Mouse (Mus musculus) stomach, embryonic 14.5 days (tissue): Measurements from ENCODE around the gene Galnt10. TPM values are rescaled to one million over a fixed set of nuclear protein-coding genes. Genes with fewer than 3 reads are reported as not detected.

Source experiments
- ATAC-seq: fragments of 200-750 bp; cut with Nextera tagmentation; 2 replicates; pipeline ENCODE4 v1.8.0; 2017; ENCODE audit warnings: low read depth, moderate TSS enrichment; ENCODE audit not compliant: insufficient number of reproducible peaks, insufficient read depth, low FRiP score
- H3K27ac ChIP-seq: fragments of 300-500 bp; sonication (generic); 2 replicates; pipeline ENCODE4 v1.5.1; 2014; ENCODE audit warnings: mild to moderate bottlenecking, low read length, moderate library complexity, mixed read lengths
- H3K27me3 ChIP-seq: fragments of 300-500 bp; sonication (generic); 2 replicates; pipeline ENCODE4 v1.6.1; 2014; ENCODE audit warnings: low read length, control low read depth, mixed read lengths; ENCODE audit not compliant: control insufficient read depth, insufficient read depth
- H3K36me3 ChIP-seq: fragments of 300-500 bp; sonication (generic); 2 replicates; pipeline ENCODE4 v1.6.1; 2014; ENCODE audit warnings: mild to moderate bottlenecking, control low read depth, low read length, moderate library complexity, mixed read lengths; ENCODE audit not compliant: control insufficient read depth, insufficient read depth
- H3K4me1 ChIP-seq: fragments of 300-500 bp; sonication (generic); 2 replicates; pipeline ENCODE4 v1.6.1; 2014; ENCODE audit warnings: low read length, control low read depth, mixed read lengths; ENCODE audit not compliant: control insufficient read depth, insufficient read depth
- H3K4me2 ChIP-seq: fragments of 300-500 bp; sonication (generic); replicated peaks from 2 replicates; pipeline ENCODE4 v1.6.1; 2014; ENCODE audit warnings: low read depth, low read length, control low read depth
- H3K4me3 ChIP-seq: fragments of 300-500 bp; sonication (generic); 2 replicates; pipeline ENCODE4 v1.5.1; 2014; ENCODE audit warnings: low read depth, low read length, control low read depth
- H3K9ac ChIP-seq: fragments of 300-500 bp; sonication (generic); replicated peaks from 2 replicates; pipeline ENCODE4 v1.6.1; 2014; ENCODE audit warnings: low read depth, mild to moderate bottlenecking, control low read depth, low read length, moderate library complexity, mixed read lengths
- H3K9me3 ChIP-seq: fragments of 300-500 bp; sonication (generic); 2 replicates; pipeline ENCODE4 v1.6.1; 2016; ENCODE audit warnings: low read depth, low read length, control low read depth; ENCODE audit not compliant: control insufficient read depth
- WGBS: fragments of 180-500 bp; shearing (Covaris S2); extraction: QIAGEN DNeasy Blood & Tissue Kit; methylation state at CpG from one replicate; pipeline ENCODE4 v1.1.7; 2014; 5-methylcytosine and 5-hydroxymethylcytosine counted together
- polyA plus RNA-seq: library from polyadenylated mRNA; unstranded; fragments of >200 nt; fragmentation: Nextera tagmentation; extraction: Ambion mirVana; gene quantifications from 2 replicates; pipeline ENCODE4 v1.2.1, GENCODE M21; 2014

Galnt10 gene
- polyA plus RNA-seq, 1 experiment from 2014 or later: 8.4 TPM

DNA sequence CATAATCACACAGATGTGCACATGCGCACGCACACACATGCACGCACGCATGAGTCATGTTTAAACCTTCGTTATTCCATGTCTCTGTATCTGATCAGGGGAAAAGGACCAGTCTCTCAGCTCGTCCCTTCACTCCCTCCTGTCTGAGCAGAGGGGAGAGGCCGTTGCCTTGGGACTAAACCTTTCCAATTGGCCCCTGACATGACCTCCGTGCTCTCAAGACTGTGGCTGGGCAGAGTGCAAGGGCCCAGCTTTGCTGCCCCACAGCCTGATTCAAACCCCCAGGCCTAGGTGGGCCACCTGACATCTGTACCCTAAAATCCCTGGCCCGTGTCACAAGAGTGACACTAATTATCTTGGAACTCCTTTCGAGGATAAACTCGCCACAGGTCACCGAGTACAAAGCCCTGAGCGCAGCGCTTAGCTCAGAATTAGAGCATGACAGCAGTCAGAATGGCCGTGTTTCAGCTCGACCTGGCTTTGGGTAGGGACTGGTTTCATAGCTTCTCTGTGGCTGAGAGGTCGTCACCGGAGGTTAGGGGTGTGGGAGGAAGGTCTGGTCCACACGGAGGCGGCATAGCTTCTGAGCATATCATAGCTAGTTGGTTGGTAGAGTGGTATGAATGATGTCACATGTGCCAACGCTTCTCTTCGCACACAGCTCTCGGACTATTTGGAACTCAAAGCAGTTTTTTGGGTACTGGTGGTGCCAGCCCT, 7.1 kb downstream of the Galnt10 start:
- no peaks in the 10 kb centered on the region for H3K27me3 ChIP-seq
- H3K4me2 ChIP-seq: no peak overlapping the region
- WGBS: 87% methylated on average over 23 of the region's 23 CpGs
- H3K4me3 ChIP-seq: no peak overlapping the region
- H3K9ac ChIP-seq: no peak overlapping the region
- H3K36me3 ChIP-seq: no peaks in the 10 kb centered on the region
- peaks cover 45% of the 10 kb centered on the region for H3K4me1 ChIP-seq
- H3K27ac ChIP-seq: no peak overlapping the region; the same call in 1 of the 2 replicates
- ATAC-seq: no peak
- no peaks in the 10 kb centered on the region for H3K9me3 ChIP-seq

DNA sequence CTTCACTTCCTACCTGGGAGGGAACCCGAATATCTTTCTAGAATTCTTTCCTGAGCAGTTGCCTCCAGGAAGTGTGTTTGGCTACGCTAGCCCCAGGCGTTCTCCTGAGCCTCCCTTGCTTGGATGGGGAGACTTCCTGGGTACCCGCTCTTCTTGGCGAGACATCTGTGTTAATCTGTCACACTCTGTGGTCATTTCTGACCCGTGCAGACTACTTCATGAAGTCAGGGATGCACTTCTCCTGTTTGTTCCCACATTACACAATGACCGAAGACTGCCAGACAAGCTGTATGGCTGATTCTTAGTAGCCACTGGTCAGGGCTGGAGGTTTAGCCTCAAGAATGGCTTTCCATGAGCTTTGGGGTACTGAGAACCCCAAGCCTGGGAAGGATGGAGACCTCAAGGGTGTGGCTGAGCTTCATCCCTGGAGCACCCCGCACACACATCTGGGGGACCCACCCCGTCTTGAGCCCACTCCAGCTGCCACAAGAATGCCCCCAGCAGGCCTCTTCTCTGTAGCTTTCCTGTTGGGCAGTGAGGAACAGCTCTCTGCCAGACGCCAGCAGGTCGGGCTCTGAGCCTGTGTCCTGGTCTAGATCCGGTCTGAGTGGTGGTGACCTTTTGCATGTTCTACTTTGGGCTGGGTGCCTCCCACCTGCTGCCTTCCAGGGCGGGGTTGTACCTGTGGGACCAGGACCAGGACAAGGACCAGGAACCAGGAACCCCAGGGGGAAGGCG, 7.8 kb downstream of the Galnt10 start:
- WGBS: 90% methylated on average over 14 of the region's 14 CpGs
- Histone ChIP-seq H3K27me3 (no peaks in the 10 kb centered on the region), H3K36me3 (no peaks in the 10 kb centered on the region), H3K4me1 (peaks cover 45% of the 10 kb centered on the region), H3K9me3 (no peaks in the 10 kb centered on the region), H3K9ac (no peak overlapping the region), H3K4me3 (no peak overlapping the region), H3K4me2 (no peak overlapping the region), H3K27ac (no peak overlapping the region)
- no peak for ATAC-seq

DNA sequence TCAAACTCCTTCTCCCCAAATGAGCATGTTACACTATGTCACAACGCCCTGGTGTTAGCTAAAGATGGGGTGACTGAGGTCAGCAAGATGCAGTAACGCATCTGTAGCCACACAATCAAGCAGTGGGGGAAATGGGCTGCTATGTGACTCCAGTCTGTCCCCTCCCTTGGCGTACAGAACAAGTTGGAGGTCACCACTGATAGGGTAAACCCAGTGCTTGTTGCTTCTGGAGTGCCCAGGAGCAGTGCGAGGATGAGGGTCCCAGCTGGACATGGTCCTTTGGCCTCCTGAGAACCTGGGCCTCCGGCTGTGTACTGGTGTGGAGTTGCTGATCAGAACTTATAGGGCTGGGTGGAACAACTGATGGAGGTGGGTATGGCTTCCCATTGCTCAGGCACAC, 8.6 kb downstream of the Galnt10 start:
- 83% methylated on average over 5 of the region's 5 CpGs for WGBS
- no peak overlapping the region for H3K27ac ChIP-seq

DNA sequence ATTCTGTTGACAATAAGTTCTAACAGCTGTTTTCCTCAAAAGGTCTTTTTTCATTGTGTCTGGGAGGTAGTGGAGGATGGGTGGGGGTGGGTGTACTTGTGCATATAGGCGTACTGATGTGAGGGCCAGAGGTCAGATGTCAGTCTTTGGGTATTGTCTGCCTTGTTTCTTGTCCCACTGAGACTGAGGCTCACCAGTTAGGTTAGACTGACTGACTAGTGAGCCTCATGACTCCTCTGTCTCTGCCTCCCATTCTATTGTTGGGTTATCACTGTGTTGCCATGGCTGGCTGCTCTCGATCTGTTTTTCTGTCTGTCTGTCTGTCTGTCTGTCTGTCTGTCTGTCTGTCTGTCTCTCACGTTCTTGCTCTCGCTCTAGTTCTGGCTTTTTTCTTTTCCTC, 9.1 kb downstream of the Galnt10 start:
- Histone ChIP-seq H3K4me2 (no peak overlapping the region), H3K27me3 (no peaks in the 10 kb centered on the region), H3K36me3 (no peaks in the 10 kb centered on the region), H3K4me3 (no peak overlapping the region), H3K9me3 (no peaks in the 10 kb centered on the region), H3K4me1 (peaks cover 45% of the 10 kb centered on the region), H3K27ac (no peak overlapping the region), H3K9ac (no peak overlapping the region)
- ATAC-seq: no peak
- WGBS: 50% methylated on average over 4 of the region's 4 CpGs

More for the DNA sequence above, 8.6 kb downstream of the Galnt10 start:
- H3K27me3 ChIP-seq: no peaks in the 10 kb centered on the region
- H3K36me3 ChIP-seq: no peaks in the 10 kb centered on the region
- no peak overlapping the region for H3K4me2 ChIP-seq
- H3K4me3 ChIP-seq: no peak overlapping the region
- H3K9me3 ChIP-seq: no peaks in the 10 kb centered on the region
- H3K9ac ChIP-seq: no peak overlapping the region
- ATAC-seq: no peak
- H3K4me1 ChIP-seq: peaks cover 45% of the 10 kb centered on the region

DNA sequence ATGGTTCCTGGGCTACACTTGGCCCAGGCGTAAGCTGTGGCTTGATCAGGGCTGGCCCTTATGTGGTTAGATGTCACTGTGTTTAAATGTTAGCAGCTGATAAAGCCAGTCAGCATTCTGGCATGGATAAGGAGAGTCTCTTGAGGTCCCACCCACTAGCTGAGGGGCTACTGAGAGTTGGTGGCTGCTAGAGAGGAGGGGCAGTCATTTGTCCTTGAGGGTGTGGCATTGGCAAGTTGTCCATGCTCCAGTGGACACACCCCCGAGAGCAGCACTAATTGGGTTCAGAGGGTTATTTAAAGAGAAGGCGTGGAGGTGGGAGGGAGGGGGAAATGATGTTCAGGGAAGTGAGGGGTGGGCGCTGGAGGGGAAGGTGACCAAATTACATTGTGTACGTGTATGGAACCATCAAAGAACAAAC, 9.7 kb downstream of the Galnt10 start:
- no peak overlapping the region for H3K4me2 ChIP-seq
- H3K36me3 ChIP-seq: no peaks in the 10 kb centered on the region
- H3K9me3 ChIP-seq: no peaks in the 10 kb centered on the region
- H3K9ac ChIP-seq: no peak overlapping the region
- H3K27me3 ChIP-seq: no peaks in the 10 kb centered on the region
- WGBS: 47% methylated on average over 5 of the region's 5 CpGs
- no peak overlapping the region for H3K4me3 ChIP-seq
- H3K4me1 ChIP-seq: peaks cover 45% of the 10 kb centered on the region
- no peak overlapping the region for H3K27ac ChIP-seq
- ATAC-seq: peak; percentile 73; the same call in 1 of the 2 replicates

DNA sequence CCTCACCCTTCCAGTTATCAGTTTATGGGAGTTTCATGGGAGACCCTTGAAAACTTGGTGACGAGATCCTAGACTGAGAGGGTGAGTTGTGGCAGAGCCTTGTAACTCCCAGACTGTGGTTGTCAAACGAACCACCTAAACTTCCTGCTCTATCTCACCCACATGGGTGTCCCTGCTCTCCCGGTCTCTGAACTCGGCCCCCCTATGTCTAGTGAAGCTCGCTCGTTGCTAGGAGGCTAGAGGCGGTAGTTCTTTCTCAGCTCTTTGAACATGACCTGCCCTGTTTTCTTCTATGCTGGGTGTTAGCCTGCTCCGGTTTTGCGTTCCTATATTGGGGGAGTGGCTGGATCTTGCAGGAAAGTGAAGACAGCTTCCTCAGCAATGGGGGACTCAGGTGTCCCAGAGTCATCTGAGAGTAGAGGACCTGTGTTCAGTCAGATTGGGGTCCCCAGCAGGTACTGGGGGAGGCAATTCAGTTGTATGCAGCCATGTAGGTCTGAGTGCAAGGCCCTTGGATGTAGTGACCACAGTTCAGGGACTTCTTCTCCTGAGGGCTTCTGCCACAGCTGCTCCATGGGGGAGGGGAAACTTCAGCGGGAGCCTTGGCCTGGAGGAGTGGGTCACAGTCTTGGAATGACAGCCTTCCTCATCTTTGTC, 10.6 kb downstream of the Galnt10 start:
- no peak overlapping the region for H3K4me3 ChIP-seq
- no peak overlapping the region for H3K4me2 ChIP-seq
- H3K4me1 ChIP-seq: peaks cover 42% of the 10 kb centered on the region
- H3K9me3 ChIP-seq: no peaks in the 10 kb centered on the region
- no peak overlapping the region for H3K9ac ChIP-seq
- no peaks in the 10 kb centered on the region for H3K27me3 ChIP-seq
- no peak for ATAC-seq
- H3K27ac ChIP-seq: no peak overlapping the region
- WGBS: 51% methylated on average over 10 of the region's 10 CpGs
- H3K36me3 ChIP-seq: no peaks in the 10 kb centered on the region

DNA sequence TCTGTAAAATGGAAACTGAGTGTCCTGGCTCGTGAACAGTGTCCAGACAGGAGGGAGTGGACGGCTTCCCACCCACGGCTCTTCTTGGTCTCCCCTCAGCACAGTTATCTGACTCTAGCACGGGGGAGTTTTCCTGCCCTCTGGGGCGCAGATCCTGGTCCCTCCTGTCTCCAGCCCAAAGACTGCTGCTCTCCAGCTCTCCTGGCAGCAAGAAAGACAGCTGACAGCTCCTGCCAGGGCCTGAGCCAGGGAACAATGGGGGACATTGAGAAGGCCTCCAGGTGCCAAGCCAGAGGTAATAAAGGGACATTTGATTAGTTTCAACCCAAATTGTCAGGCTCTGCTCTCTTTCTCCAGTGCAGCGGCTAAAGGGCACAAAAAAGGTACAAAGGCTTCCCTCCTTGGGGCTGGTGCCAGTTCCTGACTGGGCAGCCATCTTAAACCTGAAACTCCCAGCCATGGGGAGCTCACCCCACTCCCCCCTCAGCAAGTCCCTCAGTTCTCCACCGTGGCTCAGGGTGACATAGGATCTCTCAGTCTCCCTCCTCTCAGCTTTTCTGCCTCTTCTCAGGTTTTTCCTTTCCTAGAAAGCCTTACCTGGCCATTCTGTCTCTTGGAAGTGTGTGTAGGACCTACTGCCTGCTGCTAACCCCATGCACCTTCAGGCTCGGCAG, 11.5 kb downstream of the Galnt10 start:
- H3K4me1 ChIP-seq: peaks cover 36% of the 10 kb centered on the region
- H3K36me3 ChIP-seq: no peaks in the 10 kb centered on the region
- ATAC-seq: no peak
- no peak overlapping the region for H3K4me3 ChIP-seq
- no peaks in the 10 kb centered on the region for H3K27me3 ChIP-seq
- no peak overlapping the region for H3K9ac ChIP-seq
- no peaks in the 10 kb centered on the region for H3K9me3 ChIP-seq
- WGBS: 64% methylated on average over 8 of the region's 8 CpGs
- no peak overlapping the region for H3K27ac ChIP-seq
- H3K4me2 ChIP-seq: no peak overlapping the region

DNA sequence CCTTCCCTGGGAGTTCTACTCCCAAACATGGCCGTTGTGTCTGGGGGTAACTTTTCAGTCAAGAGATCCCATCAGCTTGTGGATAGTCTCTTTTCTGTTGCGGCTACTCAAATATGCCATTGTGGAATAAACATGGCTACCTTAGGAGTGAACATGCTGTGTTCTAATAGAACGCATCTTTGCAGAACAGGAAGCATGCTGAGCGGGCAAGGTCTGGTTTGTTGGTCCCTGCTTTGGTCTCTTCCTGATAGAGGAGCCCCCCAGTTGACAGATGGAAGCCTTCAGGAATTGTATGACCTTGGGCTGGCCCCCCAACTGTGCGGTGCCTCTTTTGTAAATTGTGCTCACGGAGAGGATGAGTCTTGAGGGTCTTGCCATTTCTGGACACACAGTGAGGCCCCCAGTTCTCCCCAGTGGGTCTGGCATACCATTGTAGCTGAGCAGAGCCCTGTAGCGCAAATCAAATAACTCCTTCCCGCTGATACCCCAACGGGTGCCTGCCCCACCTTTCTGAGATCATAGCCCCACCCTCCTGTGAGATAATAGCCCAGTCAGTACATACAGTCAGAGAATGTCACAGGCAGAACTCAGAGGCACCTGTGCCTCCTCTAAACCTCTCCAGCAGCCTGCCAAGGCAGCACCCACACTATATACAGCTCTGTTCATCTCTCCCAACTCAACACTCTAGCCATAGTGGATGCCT, 12.3 kb downstream of the Galnt10 start:
- peaks cover 34% of the 10 kb centered on the region for H3K4me1 ChIP-seq
- H3K4me2 ChIP-seq: no peak overlapping the region
- no peak overlapping the region for H3K4me3 ChIP-seq
- no peak overlapping the region for H3K27ac ChIP-seq
- H3K9me3 ChIP-seq: no peaks in the 10 kb centered on the region
- WGBS: 78% methylated on average over 9 of the region's 9 CpGs
- no peak overlapping the region for H3K9ac ChIP-seq
- no peaks in the 10 kb centered on the region for H3K36me3 ChIP-seq
- no peaks in the 10 kb centered on the region for H3K27me3 ChIP-seq
- ATAC-seq: peak; percentile 54
